Comparison of ENCODE assay signal across 11 mouse cellular contexts in genomic region chr6:100052955-100053795, GRCm38 (mm10).
DNase-seq lines count a peak whose midpoint lies in the region; ATAC-seq and TF ChIP-seq lines count a peak whose summit lies in the region.
"Had no signal": no experiment of that assay in that cellular context is flagged by ENCODE, and none has a peak within 500 bp of the region (broad histone marks: within the 10 kb centered on the region; RNA-seq: fewer than 3 reads in every experiment).

No protein-coding gene starts in this region.

- H3K27ac ChIP-seq in liver, embryonic 15.5 days (replicated peaks), result no peak overlapping the region
- no peak overlapping the region for H3K27ac ChIP-seq in embryonic facial prominence, embryonic 14.5 days (replicated peaks; ENCODE audit: low read depth, low read length)
- no peak overlapping the region for H3K27ac ChIP-seq in limb, embryonic 14.5 days (replicated peaks; ENCODE audit: low read depth, low read length)
- H3K27ac ChIP-seq: forebrain, embryonic 13.5 days; liver, embryonic 13.5 days; midbrain, embryonic 10.5 days had no signal

- H3K36me3 ChIP-seq in liver, embryonic 15.5 days (replicated peaks), result no peaks in the 10 kb centered on the region
- H3K36me3 ChIP-seq in embryonic facial prominence, embryonic 14.5 days (ENCODE audit: control insufficient read depth, insufficient read depth, low read length), result no peaks in the 10 kb centered on the region
- no peaks in the 10 kb centered on the region for H3K36me3 ChIP-seq in limb, embryonic 14.5 days (ENCODE audit: control insufficient read depth, insufficient read depth, low read length)
- H3K36me3 ChIP-seq: liver, embryonic 13.5 days; midbrain, embryonic 10.5 days had no signal

- no peak overlapping the region for H3K9ac ChIP-seq in liver, embryonic 15.5 days
- H3K9ac ChIP-seq in embryonic facial prominence, embryonic 14.5 days (ENCODE audit: low read depth, low read length), result no peak overlapping the region
- H3K9ac ChIP-seq in limb, embryonic 14.5 days (ENCODE audit: low read depth, low read length, severe bottlenecking), result no peak overlapping the region
- H3K9ac ChIP-seq: forebrain, embryonic 13.5 days; liver, embryonic 13.5 days had no signal

- 61% methylated on average over 8 of the region's 8 CpGs for WGBS in liver, embryonic 15.5 days (ENCODE audit: insufficient replicate concordance)
- WGBS in embryonic facial prominence, embryonic 14.5 days, result 38% methylated on average over 8 of the region's 8 CpGs
- WGBS in limb, embryonic 14.5 days, result 17% methylated on average over 8 of the region's 8 CpGs

- no peaks in the 10 kb centered on the region; the same call in 1 of the 2 replicates for H3K4me1 ChIP-seq in liver, embryonic 15.5 days (replicated peaks)
- H3K4me1 ChIP-seq in embryonic facial prominence, embryonic 14.5 days (ENCODE audit: control insufficient read depth, insufficient read depth, low read length), result no peaks in the 10 kb centered on the region
- H3K4me1 ChIP-seq in limb, embryonic 14.5 days (ENCODE audit: control insufficient read depth, insufficient read depth, low read length), result peaks cover 8% of the 10 kb centered on the region
- H3K4me1 ChIP-seq: liver, embryonic 13.5 days had no signal

- DNase-seq in liver, result no peak
- DNase-seq in embryonic facial prominence, embryonic 14.5 days (ENCODE audit: low spot score), result peak; percentile 41
- DNase-seq in kidney, adult 9 months, result peak; percentile 35
- peak; percentile 44 for DNase-seq in limb, embryonic 14.5 days (ENCODE audit: low spot score)
- DNase-seq in adrenal gland, postnatal 4 days (ENCODE audit: low spot score in 2 of 2), result no peak
- DNase-seq in layer of hippocampus, adult 11-12 months (ENCODE audit: low spot score), result no peak
- no peak for DNase-seq in B cell, adult 2 months
- DNase-seq: liver, embryonic 13.5 days had no signal

- H3K27me3 ChIP-seq in liver, embryonic 15.5 days, result no peaks in the 10 kb centered on the region
- H3K27me3 ChIP-seq in embryonic facial prominence, embryonic 14.5 days (replicated peaks; ENCODE audit: control insufficient read depth, insufficient read depth, low read length), result no peaks in the 10 kb centered on the region; the same call in 1 of the 2 replicates
- 0 out of 2 replicates have a peak, but pooled peaks cover 4% of the 10 kb centered on the region for H3K27me3 ChIP-seq in limb, embryonic 14.5 days (ENCODE audit: control insufficient read depth, insufficient read depth, low read length)
- H3K27me3 ChIP-seq: liver, embryonic 13.5 days had no signal

- H3K4me3 ChIP-seq in liver, embryonic 15.5 days (replicated peaks), result no peak overlapping the region
- no peak overlapping the region for H3K4me3 ChIP-seq in embryonic facial prominence, embryonic 14.5 days (ENCODE audit: low read depth, low read length)
- no peak overlapping the region for H3K4me3 ChIP-seq in limb, embryonic 14.5 days (replicated peaks; ENCODE audit: low read length)
- H3K4me3 ChIP-seq: forebrain, embryonic 13.5 days; liver, embryonic 13.5 days; midbrain, embryonic 10.5 days had no signal

- 0 out of 2 replicates have a peak, but pooled peaks have one; percentile 41 for ATAC-seq in liver, embryonic 15.5 days (ENCODE audit: insufficient read depth)
- ATAC-seq in embryonic facial prominence, embryonic 14.5 days (ENCODE audit: low read depth), result no peak
- ATAC-seq in limb, embryonic 14.5 days (ENCODE audit: low FRiP score, low read depth), result peak; percentile 55; the same call in 1 of the 2 replicates
- ATAC-seq: forebrain, embryonic 13.5 days had no signal

- H3K9me3 ChIP-seq in liver, embryonic 15.5 days (replicated peaks), result no peaks in the 10 kb centered on the region
- H3K9me3 ChIP-seq in embryonic facial prominence, embryonic 14.5 days (ENCODE audit: control insufficient read depth, low read length), result no peaks in the 10 kb centered on the region
- H3K9me3 ChIP-seq in limb, embryonic 14.5 days (ENCODE audit: control insufficient read depth, low read length), result no peaks in the 10 kb centered on the region
- H3K9me3 ChIP-seq: forebrain, embryonic 13.5 days; liver, embryonic 13.5 days; midbrain, embryonic 10.5 days had no signal

- no peak overlapping the region for H3K4me2 ChIP-seq in liver, embryonic 15.5 days
- H3K4me2 ChIP-seq in embryonic facial prominence, embryonic 14.5 days (ENCODE audit: low read depth, low read length), result no peak overlapping the region
- no peak overlapping the region for H3K4me2 ChIP-seq in limb, embryonic 14.5 days (replicated peaks; ENCODE audit: low read depth, low read length, severe bottlenecking)
- H3K4me2 ChIP-seq: forebrain, embryonic 13.5 days; liver, embryonic 13.5 days had no signal

- no peak for TF ChIP-seq POLR2A in limb, embryonic 14.5 days (IDR thresholded peaks at IDR 0.05; ENCODE audit: borderline replicate concordance, extremely low read depth, insufficient read depth, insufficient read length)

Comparison
In these comparisons a context has a peak if more than half of its experiments do, and no peak if none do; other contexts are left out.
1. DNase-seq: peak in embryonic facial prominence, embryonic 14.5 days (single experiment), kidney, adult 9 months (single experiment) and limb, embryonic 14.5 days (single experiment); none in liver (single experiment), adrenal gland, postnatal 4 days (0 of 2), layer of hippocampus, adult 11-12 months (single experiment) and B cell, adult 2 months (0 of 2).